Mouse (Mus musculus): ENCODE measurements around the gene Ttc38. TPM values are rescaled to one million over a fixed set of nuclear protein-coding genes. Genes with fewer than 3 reads are reported as not detected.
A peak's percentile ranks its signal among the peaks of the same experiment; 100 is the strongest.
"Not testable (repeated sequence)": the region's sequence is repeated elsewhere in the genome, so short reads cannot be mapped to it uniquely, and the experiment has no call there.

Gene Ttc38
- total RNA-seq, 2 experiments from 2014 or later: 4.0 to 7.1 TPM

GRCm38 (mm10) chr15:85813428-85813827 is 18.7 kb upstream of the Ttc38 start:
- intact Hi-C loops (cut with DNase I): loop anchor here (5.0 kb wide), 1 partner anchor 76 kb away; no protein-coding TSS in a partner anchor
- DNase-seq (ENCODE audit: low spot score in 2 of 2): no peak

GRCm38 (mm10) chr15:85821203-85822010 is 10.7 kb upstream of the Ttc38 start, which contains the start of gene Pkdrej:
Gene Pkdrej, minus strand, starts transcription at chr15:85821734.
- intact Hi-C loops (cut with DNase I): no loop called here
- DNase-seq (ENCODE audit: low spot score in 2 of 2): peak; percentile 27 to 54

GRCm38 (mm10) chr15:85822011-85822359 is 10.1 kb upstream of the Ttc38 start:
- intact Hi-C loops (cut with DNase I): no loop called here
- DNase-seq (ENCODE audit: low spot score in 2 of 2): no peak

- intact Hi-C loops (cut with DNase I): no loop called here
- DNase-seq (ENCODE audit: low spot score in 2 of 2): no peak
Observed at GRCm38 (mm10) chr15:85826676-85827075, 5.4 kb upstream of the Ttc38 start.

- no peak for DNase-seq (ENCODE audit: low spot score in 2 of 2)
- intact Hi-C loops (cut with DNase I): no loop called here
Observed at GRCm38 (mm10) chr15:85828071-85828470, 4.0 kb upstream of the Ttc38 start.

- DNase-seq (ENCODE audit: low spot score in 2 of 2): no peak
- intact Hi-C loops (cut with DNase I): no loop called here
Observed at GRCm38 (mm10) chr15:85829470-85829869, 2.6 kb upstream of the Ttc38 start.

GRCm38 (mm10) chr15:85832599-85832998 is 493 bp downstream of the Ttc38 start:
- intact Hi-C loops (cut with DNase I): loop anchor here (1.0 kb wide), 1 partner anchor 21 kb away; the partner anchor contains the start of gene Cdpf1

GRCm38 (mm10) chr15:85835335-85835734 is 3.2 kb downstream of the Ttc38 start:
- intact Hi-C loops (cut with DNase I): no loop called here
- no peak for DNase-seq (ENCODE audit: low spot score in 2 of 2)

More at GRCm38 (mm10) chr15:85832599-85832998, 493 bp downstream of the Ttc38 start:
- no peak for DNase-seq (ENCODE audit: low spot score in 2 of 2)

GRCm38 (mm10) chr15:85836887-85837286 is 4.8 kb downstream of the Ttc38 start:
- intact Hi-C loops (cut with DNase I): no loop called here
- no peak for DNase-seq (ENCODE audit: low spot score in 2 of 2)

- intact Hi-C loops (cut with DNase I): loop anchor here (1.0 kb wide), 1 partner anchor 125 kb away; no protein-coding TSS in a partner anchor
- no peak for DNase-seq (ENCODE audit: low spot score in 2 of 2)
Observed at GRCm38 (mm10) chr15:85840983-85841382, 8.9 kb downstream of the Ttc38 start.

- DNase-seq (ENCODE audit: low spot score in 2 of 2): no peak
- intact Hi-C loops (cut with DNase I): loop anchor here (1.0 kb wide), 1 partner anchor 126 kb away; no protein-coding TSS in a partner anchor
Observed at GRCm38 (mm10) chr15:85841796-85842360, 9.8 kb downstream of the Ttc38 start.

GRCm38 (mm10) chr15:85845071-85845470 is 13.0 kb downstream of the Ttc38 start:
- no peak for DNase-seq (ENCODE audit: low spot score in 2 of 2)
- intact Hi-C loops (cut with DNase I): no loop called here

GRCm38 (mm10) chr15:85851656-85852392 is 19.7 kb downstream of the Ttc38 start:
- DNase-seq (ENCODE audit: low spot score in 2 of 2): no peak
- intact Hi-C loops (cut with DNase I): no loop called here

GRCm38 (mm10) chr15:85858980-85859489 is 26.9 kb downstream of the Ttc38 start:
- no peak for DNase-seq (ENCODE audit: low spot score in 2 of 2)
- intact Hi-C loops (cut with DNase I): loop anchor here (1.0 kb wide), 1 partner anchor 20 kb away; the partner anchor contains the start of gene Trmu

GRCm38 (mm10) chr15:85859490-85860031 is 27.5 kb downstream of the Ttc38 start, which contains the start of gene Gtse1:
Gene Gtse1, plus strand, starts transcription at chr15:85859745.
- intact Hi-C loops (cut with DNase I): loop anchor here (1.0 kb wide), 1 partner anchor 20 kb away; the partner anchor contains the start of gene Trmu
- DNase-seq (ENCODE audit: low spot score in 2 of 2): peak; percentile 95 to 99

- intact Hi-C loops (cut with DNase I): loop anchor here (5.0 kb wide), 1 partner anchor 269 kb away; no protein-coding TSS in a partner anchor
- DNase-seq (ENCODE audit: low spot score in 2 of 2): not testable (repeated sequence)
Observed at GRCm38 (mm10) chr15:85865913-85866312, 33.8 kb downstream of the Ttc38 start.

- peak; percentile 76 to 86 for DNase-seq (ENCODE audit: low spot score in 2 of 2)
- intact Hi-C loops (cut with DNase I): loop anchor here (1.0 to 5.0 kb wide), 2 partner anchors 151 to 270 kb away; no protein-coding TSS in a partner anchor
Observed at GRCm38 (mm10) chr15:85867696-85868095, 35.6 kb downstream of the Ttc38 start.

GRCm38 (mm10) chr15:85877336-85877735 is 45.2 kb downstream of the Ttc38 start:
- DNase-seq (ENCODE audit: low spot score in 2 of 2): no peak
- intact Hi-C loops (cut with DNase I): loop anchor here (5.0 kb wide), 1 partner anchor 265 kb away; no protein-coding TSS in a partner anchor

- intact Hi-C loops (cut with DNase I): loop anchor here (1.0 to 5.0 kb wide), 2 partner anchors 20 to 267 kb away; partner anchors contain the start of gene Gtse1
Observed at GRCm38 (mm10) chr15:85878848-85879497, 46.9 kb downstream of the Ttc38 start, which contains the start of gene Trmu. Gene Trmu, plus strand, starts transcription at chr15:85879312.

More at GRCm38 (mm10) chr15:85878848-85879497, 46.9 kb downstream of the Ttc38 start, which contains the start of gene Trmu:
- DNase-seq (ENCODE audit: low spot score in 2 of 2): peak; percentile 93 to 97

All from left cerebral cortex, postnatal 25 days (tissue).